Mouse (Mus musculus): ENCODE measurements at regions not wholly inside any gene's neighbourhood (a gene's known extent, or its start where the extent isn't known, plus 50 kb on each side); places are given as distances from the start of the nearest gene placed in this dataset.

GRCm38 (mm10) chr2:43005686-43006085, 352.3 kb upstream of the Lrp1b start:
- no peak overlapping the region for H3K4me3 ChIP-seq
- no peak overlapping the region for H3K27ac ChIP-seq
- no peak for TF ChIP-seq CTCF (conservative IDR thresholded peaks at IDR 0.05)
- DNase-seq (ENCODE audit: low spot score in 2 of 2) = no peak

- H3K4me3 ChIP-seq = no peak overlapping the region
- peak overlapping the region; percentile 4; the same call in 1 of the 2 replicates for H3K27ac ChIP-seq
- DNase-seq (ENCODE audit: low spot score in 2 of 2) = no peak
- no peak for TF ChIP-seq CTCF (conservative IDR thresholded peaks at IDR 0.05)
Measured at GRCm38 (mm10) chr2:42991046-42991445, 337.6 kb upstream of the Lrp1b start.

GRCm38 (mm10) chr2:42968741-42969140, 315.3 kb upstream of the Lrp1b start:
- peak overlapping the region; percentile 82 for H3K27ac ChIP-seq
- peak; percentile 69 to 74 for DNase-seq (ENCODE audit: low spot score in 2 of 2)
- TF ChIP-seq CTCF (conservative IDR thresholded peaks at IDR 0.05) = no peak
- no peak overlapping the region for H3K4me3 ChIP-seq

Measured in layer of hippocampus, adult 2 months (tissue).